Mouse (Mus musculus): Measurements from ENCODE around the gene Hoxa7. TPM values are rescaled to one million over a fixed set of nuclear protein-coding genes. Genes with fewer than 3 reads are reported as not detected.
A peak's percentile ranks its signal among the peaks of the same experiment; 100 is the strongest.

Gene Hoxa7
- polyA plus RNA-seq, 1 experiment from 2014 or later = not detected

GRCm38 (mm10) chr6:52177806-52178205, 43.8 kb downstream of the Hoxa7 start:
- Histone ChIP-seq H3K4me1 (replicated peaks) (peaks cover under 1% of the 10 kb centered on the region), H3K9me3 (no peaks in the 10 kb centered on the region), H3K9ac (replicated peaks) (no peak overlapping the region), H3K4me3 (replicated peaks) (no peak overlapping the region), H3K4me2 (replicated peaks) (no peak overlapping the region), H3K36me3 (no peaks in the 10 kb centered on the region), H3K27ac (no peak overlapping the region), H3K27me3 (peaks cover 99% of the 10 kb centered on the region)
- 1% methylated on average over 9 of the region's 9 CpGs for WGBS
- ATAC-seq = no peak

- Histone ChIP-seq H3K9ac (replicated peaks) (no peak within 1 kb of the TSS), H3K4me2 (replicated peaks) (no peak within 1 kb of the TSS), H3K9me3 (no peaks in the 10 kb centered on the region), H3K4me1 (replicated peaks) (peaks cover 7% of the 10 kb centered on the region), H3K4me3 (replicated peaks) (no peak within 1 kb of the TSS), H3K36me3 (no peaks in the 10 kb centered on the region), H3K27ac (no peak within 1 kb of the TSS), H3K27me3 (peaks cover 99% of the 10 kb centered on the region)
- ATAC-seq = no peak
- under 1% methylated on average over 36 of the region's 36 CpGs for whole genome bisulfite sequencing
Measured at GRCm38 (mm10) chr6:52177061-52177735, 44.5 kb downstream of the Hoxa7 start, which contains the start of gene 5730596B20Rik. Gene 5730596B20Rik, plus strand, starts transcription at chr6:52177498.

GRCm38 (mm10) chr6:52176391-52176790, 45.3 kb downstream of the Hoxa7 start:
- no peaks in the 10 kb centered on the region for H3K9me3 ChIP-seq
- no peak overlapping the region for H3K4me3 ChIP-seq (replicated peaks)
- peaks cover 99% of the 10 kb centered on the region for H3K27me3 ChIP-seq
- no peak overlapping the region for H3K9ac ChIP-seq (replicated peaks)
- H3K4me2 ChIP-seq (replicated peaks) = no peak overlapping the region
- H3K36me3 ChIP-seq = no peaks in the 10 kb centered on the region
- WGBS = 1% methylated on average over 6 of the region's 6 CpGs
- H3K4me1 ChIP-seq (replicated peaks) = peaks cover 7% of the 10 kb centered on the region
- ATAC-seq = no peak
- no peak overlapping the region for H3K27ac ChIP-seq

- Histone ChIP-seq H3K27me3 (peaks cover 99% of the 10 kb centered on the region), H3K9me3 (no peaks in the 10 kb centered on the region), H3K4me1 (replicated peaks) (peaks cover 7% of the 10 kb centered on the region), H3K9ac (replicated peaks) (no peak overlapping the region), H3K4me2 (replicated peaks) (no peak overlapping the region), H3K27ac (no peak overlapping the region), H3K4me3 (replicated peaks) (no peak overlapping the region), H3K36me3 (no peaks in the 10 kb centered on the region)
- no peak for ATAC-seq
- under 1% methylated on average over 21 of the region's 35 CpGs for WGBS
Measured at GRCm38 (mm10) chr6:52175864-52176263, 45.8 kb downstream of the Hoxa7 start.

GRCm38 (mm10) chr6:52174968-52175751, 46.5 kb downstream of the Hoxa7 start:
- no peak overlapping the region for H3K4me2 ChIP-seq (replicated peaks)
- no peak for ATAC-seq
- WGBS = under 1% methylated on average over 41 of the region's 41 CpGs
- H3K27ac ChIP-seq = no peak overlapping the region
- no peak overlapping the region for H3K4me3 ChIP-seq (replicated peaks)
- H3K9me3 ChIP-seq = no peaks in the 10 kb centered on the region
- H3K4me1 ChIP-seq (replicated peaks) = peaks cover 7% of the 10 kb centered on the region
- H3K9ac ChIP-seq (replicated peaks) = no peak overlapping the region
- no peaks in the 10 kb centered on the region for H3K36me3 ChIP-seq
- H3K27me3 ChIP-seq = peaks cover 99% of the 10 kb centered on the region

- Histone ChIP-seq H3K4me1 (replicated peaks) (peaks cover 7% of the 10 kb centered on the region), H3K4me2 (replicated peaks) (no peak overlapping the region), H3K36me3 (no peaks in the 10 kb centered on the region), H3K27me3 (peaks cover 98% of the 10 kb centered on the region), H3K9me3 (no peaks in the 10 kb centered on the region), H3K4me3 (replicated peaks) (no peak overlapping the region), H3K27ac (no peak overlapping the region), H3K9ac (replicated peaks) (no peak overlapping the region)
- 8% methylated on average over 4 of the region's 4 CpGs for WGBS
- ATAC-seq = no peak
Measured at GRCm38 (mm10) chr6:52173648-52174047, 48.0 kb downstream of the Hoxa7 start.

GRCm38 (mm10) chr6:52172501-52172900, 49.2 kb downstream of the Hoxa7 start:
- peaks cover 98% of the 10 kb centered on the region for H3K27me3 ChIP-seq
- H3K27ac ChIP-seq = no peak overlapping the region
- no peaks in the 10 kb centered on the region for H3K36me3 ChIP-seq
- H3K9ac ChIP-seq (replicated peaks) = no peak overlapping the region
- 0% methylated on average over 35 of the region's 35 CpGs for WGBS
- no peaks in the 10 kb centered on the region for H3K9me3 ChIP-seq
- peak overlapping the region; percentile 1; the same call in 1 of the 2 replicates for H3K4me3 ChIP-seq (replicated peaks)
- ATAC-seq = no peak
- peak overlapping the region; percentile 22; the same call in 1 of the 2 replicates for H3K4me2 ChIP-seq (replicated peaks)
- peaks cover 7% of the 10 kb centered on the region for H3K4me1 ChIP-seq (replicated peaks)

- Histone ChIP-seq H3K4me3 (replicated peaks) (no peak overlapping the region), H3K9ac (replicated peaks) (no peak overlapping the region), H3K36me3 (no peaks in the 10 kb centered on the region), H3K9me3 (no peaks in the 10 kb centered on the region), H3K27me3 (peaks cover 98% of the 10 kb centered on the region), H3K27ac (no peak overlapping the region), H3K4me2 (replicated peaks) (no peak overlapping the region), H3K4me1 (replicated peaks) (peaks cover 7% of the 10 kb centered on the region)
- 4% methylated on average over 7 of the region's 7 CpGs for WGBS
- no peak for ATAC-seq
Measured at GRCm38 (mm10) chr6:52171938-52172337, 49.7 kb downstream of the Hoxa7 start.

GRCm38 (mm10) chr6:52171331-52171730, 50.3 kb downstream of the Hoxa7 start:
- Histone ChIP-seq H3K27ac (no peak overlapping the region), H3K9me3 (no peaks in the 10 kb centered on the region), H3K36me3 (no peaks in the 10 kb centered on the region), H3K4me3 (replicated peaks) (no peak overlapping the region), H3K9ac (replicated peaks) (no peak overlapping the region), H3K4me2 (replicated peaks) (no peak overlapping the region), H3K4me1 (replicated peaks) (peaks cover 7% of the 10 kb centered on the region), H3K27me3 (peaks cover 98% of the 10 kb centered on the region)
- ATAC-seq = no peak
- 5% methylated on average over 4 of the region's 4 CpGs for WGBS

GRCm38 (mm10) chr6:52170898-52171223, 50.8 kb downstream of the Hoxa7 start:
- Histone ChIP-seq H3K9me3 (no peaks in the 10 kb centered on the region), H3K4me2 (replicated peaks) (no peak overlapping the region), H3K4me1 (replicated peaks) (peaks cover 7% of the 10 kb centered on the region), H3K4me3 (replicated peaks) (no peak overlapping the region), H3K9ac (replicated peaks) (no peak overlapping the region), H3K27me3 (peaks cover 98% of the 10 kb centered on the region), H3K36me3 (no peaks in the 10 kb centered on the region), H3K27ac (no peak overlapping the region)
- ATAC-seq = no peak
- 2% methylated on average over 5 of the region's 5 CpGs for WGBS

GRCm38 (mm10) chr6:52170166-52170897, 51.3 kb downstream of the Hoxa7 start:
- under 1% methylated on average over 40 of the region's 40 CpGs for WGBS
- no peak overlapping the region for H3K9ac ChIP-seq (replicated peaks)
- H3K36me3 ChIP-seq = no peaks in the 10 kb centered on the region
- ATAC-seq = no peak
- H3K27ac ChIP-seq = no peak overlapping the region
- no peak overlapping the region for H3K4me3 ChIP-seq (replicated peaks)
- H3K27me3 ChIP-seq = peaks cover 98% of the 10 kb centered on the region
- H3K9me3 ChIP-seq = no peaks in the 10 kb centered on the region
- H3K4me1 ChIP-seq (replicated peaks) = peaks cover 7% of the 10 kb centered on the region
- H3K4me2 ChIP-seq (replicated peaks) = no peak overlapping the region

All from midbrain, embryonic 13.5 days (tissue).